Mouse (Mus musculus): ENCODE measurements around the gene Taok3.

DNA sequence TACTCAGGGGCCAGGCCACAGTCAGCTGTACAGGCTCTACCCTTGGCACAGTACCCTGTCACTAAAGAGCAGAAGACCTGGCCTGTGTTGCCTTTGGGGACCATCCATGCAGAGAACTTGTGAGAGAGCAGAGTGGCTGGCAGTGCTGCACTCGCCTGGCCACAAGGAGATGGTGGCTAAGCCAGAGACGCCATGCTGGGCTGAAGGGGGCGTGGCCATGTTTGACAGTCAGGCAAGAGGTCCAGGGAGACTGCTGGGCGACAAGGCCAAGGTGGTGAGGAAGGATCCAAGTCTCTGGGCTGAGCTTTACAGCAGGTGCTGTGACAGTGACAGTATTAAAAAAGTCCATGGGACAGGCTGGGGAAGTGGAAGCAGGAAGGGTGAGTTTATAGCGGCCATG lies 148.8 kb downstream of the Taok3 start:
- no peak for TF ChIP-seq EP300 (IDR thresholded peaks at IDR 0.05; ENCODE audit: low read depth)
- no peak for TF ChIP-seq CTCF (IDR thresholded peaks at IDR 0.05; ENCODE audit: low read depth)
